Mouse (Mus musculus): ENCODE measurements around the gene Lin37. TPM values are rescaled to one million over a fixed set of nuclear protein-coding genes. Genes with fewer than 3 reads are reported as not detected.
A peak's percentile ranks its signal among the peaks of the same experiment; 100 is the strongest.

Gene Lin37
- polyA plus RNA-seq, 3 experiments from 2014 or later: 94.5 to 112 (median 109) TPM

DNA sequence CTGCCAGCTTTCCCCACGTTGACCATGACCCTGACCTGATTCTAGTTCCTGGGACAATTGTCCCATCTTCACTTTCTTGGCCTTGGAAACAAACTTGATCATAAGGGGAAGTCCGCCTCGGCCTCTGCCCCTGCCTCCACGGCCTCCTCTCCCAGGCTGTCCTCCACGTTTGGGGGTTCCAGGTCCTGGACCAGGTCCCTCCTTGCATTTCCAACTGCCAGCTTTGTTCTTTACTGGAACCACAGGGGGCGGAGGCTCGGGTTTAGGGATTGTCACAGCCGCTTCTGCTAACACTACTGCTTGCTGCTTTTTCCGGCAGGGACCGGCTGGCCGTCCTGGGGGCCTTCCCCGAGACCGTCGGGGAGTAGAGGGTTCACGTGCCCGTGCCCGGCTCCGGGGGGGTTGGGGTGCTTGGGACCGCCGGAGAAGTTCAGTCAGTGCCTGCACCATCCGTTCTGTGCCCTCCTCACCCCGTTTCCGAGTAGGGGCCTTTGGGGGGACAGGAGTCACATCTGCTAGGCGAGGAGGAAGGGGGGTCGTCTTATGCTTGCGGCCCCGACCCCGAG, 26.9 kb upstream of the Lin37 start:
- ATAC-seq: no peak

DNA sequence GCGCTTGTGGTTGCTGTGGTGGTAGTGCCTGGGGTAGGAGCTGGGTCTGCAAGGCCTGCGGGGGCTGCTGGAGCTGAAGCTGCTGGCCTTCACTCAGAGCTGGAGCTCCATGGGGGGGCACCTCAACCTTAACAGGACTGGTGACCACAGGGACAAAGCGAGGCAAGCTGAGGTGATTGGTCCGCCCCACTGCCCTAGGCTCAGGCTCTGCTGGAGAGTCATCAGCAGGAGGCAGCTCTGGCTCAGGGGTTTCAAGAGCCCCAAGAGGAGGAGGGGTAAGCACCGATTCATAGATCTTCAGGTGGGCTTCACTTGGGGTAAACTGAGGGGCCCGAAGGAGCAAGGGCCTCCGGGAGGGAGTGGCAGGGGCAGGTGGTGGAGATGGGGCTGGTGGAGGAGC, 25.5 kb upstream of the Lin37 start:
- no peak for ATAC-seq

DNA sequence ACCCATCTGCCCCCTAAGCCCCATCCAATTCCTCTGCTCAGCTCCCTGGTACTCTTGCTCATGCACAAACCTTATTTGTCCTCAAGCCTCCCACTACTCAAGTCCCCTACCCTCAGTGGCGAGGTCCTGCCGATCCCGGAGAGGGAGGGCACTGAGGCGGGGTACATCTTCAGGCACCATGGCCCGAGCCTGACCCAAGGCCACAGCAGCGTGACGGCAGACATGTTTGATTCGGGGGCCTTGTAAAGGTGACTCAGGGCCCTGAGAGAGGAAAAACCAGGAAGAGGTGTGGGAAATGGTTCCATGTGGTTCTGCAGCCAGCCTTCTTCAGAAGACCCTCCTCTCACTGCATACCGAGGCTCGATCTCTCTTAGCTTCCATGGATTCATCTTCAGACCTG, 24.7 kb upstream of the Lin37 start:
- ATAC-seq: no peak

DNA sequence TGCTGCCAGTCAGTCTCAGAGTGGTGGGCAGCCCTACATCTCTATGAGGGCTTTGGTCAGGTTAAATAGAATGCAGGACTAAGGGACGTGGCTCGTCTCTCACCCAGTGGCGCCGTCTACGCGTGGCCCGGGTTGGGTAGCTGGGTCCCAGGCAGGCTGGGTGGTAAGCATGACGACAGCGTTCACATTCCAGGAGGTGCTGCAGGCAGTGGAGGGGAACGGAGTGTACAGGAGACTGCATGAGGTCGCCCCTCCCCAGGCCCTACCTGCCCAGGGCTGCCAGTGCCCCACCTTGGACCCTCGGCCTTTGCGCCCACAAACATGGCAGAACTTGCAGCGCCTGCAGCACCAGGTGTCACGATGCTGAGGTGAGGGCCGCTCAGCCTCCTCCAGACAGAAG, 21.9 kb upstream of the Lin37 start:
- no peak for ATAC-seq

DNA sequence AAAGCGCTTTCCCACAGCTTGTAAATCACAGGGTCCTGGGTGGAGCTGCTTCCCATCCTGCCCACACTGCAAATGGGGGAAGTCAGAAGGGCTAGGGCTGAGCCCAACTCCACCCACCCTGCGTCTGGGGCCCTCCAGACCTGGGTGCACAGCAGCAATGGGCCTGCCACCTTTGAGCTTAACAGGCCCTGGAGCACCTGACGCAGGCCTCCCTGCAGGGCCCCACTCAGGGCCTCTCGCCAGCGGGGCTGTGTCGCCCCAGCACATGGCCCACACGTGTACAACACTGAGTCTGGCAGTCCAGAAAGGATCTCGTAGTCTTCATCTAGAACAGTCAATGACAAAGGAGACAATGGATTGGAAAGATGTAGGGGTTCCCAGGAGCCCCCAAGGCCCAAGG, 20.3 kb upstream of the Lin37 start:
- no peak for ATAC-seq

DNA sequence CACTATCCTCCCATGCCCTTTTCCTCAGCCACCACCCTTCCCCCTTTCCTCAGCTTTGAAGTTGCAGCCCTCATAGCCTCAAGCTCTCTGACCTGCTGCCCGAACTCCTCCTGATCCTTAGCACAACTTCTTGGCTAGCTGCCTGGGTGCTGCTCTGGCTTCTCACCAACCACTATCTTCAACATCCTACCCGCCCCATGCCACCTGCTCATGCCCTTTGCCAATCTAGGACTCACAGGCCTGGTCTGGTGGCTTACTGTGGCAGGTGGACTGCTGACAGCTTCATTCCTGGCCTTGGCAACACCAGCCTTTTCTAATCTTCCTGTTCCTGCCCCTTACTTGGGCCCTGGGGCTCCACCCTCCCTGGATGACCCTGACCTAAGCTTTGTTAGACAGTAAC, 13.3 kb upstream of the Lin37 start:
- ATAC-seq: no peak

DNA sequence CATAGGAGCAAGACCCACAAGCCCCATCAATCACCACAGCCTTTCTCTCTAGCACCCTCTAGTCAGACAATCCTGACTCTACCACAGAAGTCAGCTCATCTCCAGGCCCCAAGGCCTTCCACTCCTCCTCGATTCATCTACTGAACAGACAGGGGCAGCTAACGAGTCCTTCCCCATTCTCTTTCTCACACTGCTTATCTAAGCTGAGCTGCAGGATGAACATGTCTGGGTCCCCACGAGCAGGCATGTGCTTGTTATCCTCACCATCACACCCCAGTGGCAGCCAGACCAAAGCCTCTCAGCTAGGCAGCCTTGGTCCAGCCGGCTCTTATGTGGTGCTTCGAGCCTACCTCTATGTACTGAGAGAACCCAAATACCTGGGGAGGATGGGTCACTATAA, 12.8 kb upstream of the Lin37 start:
- ATAC-seq: no peak

DNA sequence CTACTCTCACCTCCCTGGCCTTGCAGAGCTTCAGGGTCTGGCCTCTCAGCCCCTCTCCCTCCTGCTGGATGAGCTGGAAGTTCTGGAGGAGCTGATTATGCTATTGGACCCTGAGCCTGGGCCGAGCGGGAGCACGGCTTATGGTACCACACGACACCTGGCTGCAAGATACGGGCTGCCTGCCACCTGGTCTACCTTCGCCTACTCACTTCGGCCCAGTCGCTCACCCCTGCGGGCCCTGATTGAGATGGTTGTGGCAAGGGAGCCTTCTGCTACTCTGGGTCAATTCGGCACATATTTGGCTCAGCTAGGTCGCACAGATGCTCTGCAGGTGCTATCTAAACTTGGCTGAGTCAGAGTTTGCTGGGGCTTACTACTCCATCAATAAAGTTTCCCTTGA, 7.9 kb upstream of the Lin37 start:
- ATAC-seq: no peak

DNA sequence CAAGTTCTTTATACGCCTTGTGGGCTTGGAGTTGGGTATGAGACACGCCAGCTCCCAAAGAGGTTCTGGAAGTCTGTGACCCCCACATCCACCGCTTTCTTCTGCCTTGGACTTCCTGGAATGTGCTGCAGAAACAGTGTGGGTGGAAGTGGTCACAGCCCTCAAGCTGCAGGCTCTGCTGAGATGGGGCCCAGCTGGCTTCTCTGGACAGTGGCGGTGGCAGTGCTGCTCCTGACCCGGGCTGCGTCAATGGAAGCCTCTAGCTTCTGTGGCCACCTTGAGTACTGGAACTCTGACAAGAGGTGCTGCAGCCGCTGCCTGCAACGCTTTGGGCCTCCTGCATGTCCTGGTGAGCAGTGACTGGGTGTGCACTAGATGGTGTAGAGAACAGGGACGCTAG, 6.4 kb upstream of the Lin37 start:
- ATAC-seq: no peak

DNA sequence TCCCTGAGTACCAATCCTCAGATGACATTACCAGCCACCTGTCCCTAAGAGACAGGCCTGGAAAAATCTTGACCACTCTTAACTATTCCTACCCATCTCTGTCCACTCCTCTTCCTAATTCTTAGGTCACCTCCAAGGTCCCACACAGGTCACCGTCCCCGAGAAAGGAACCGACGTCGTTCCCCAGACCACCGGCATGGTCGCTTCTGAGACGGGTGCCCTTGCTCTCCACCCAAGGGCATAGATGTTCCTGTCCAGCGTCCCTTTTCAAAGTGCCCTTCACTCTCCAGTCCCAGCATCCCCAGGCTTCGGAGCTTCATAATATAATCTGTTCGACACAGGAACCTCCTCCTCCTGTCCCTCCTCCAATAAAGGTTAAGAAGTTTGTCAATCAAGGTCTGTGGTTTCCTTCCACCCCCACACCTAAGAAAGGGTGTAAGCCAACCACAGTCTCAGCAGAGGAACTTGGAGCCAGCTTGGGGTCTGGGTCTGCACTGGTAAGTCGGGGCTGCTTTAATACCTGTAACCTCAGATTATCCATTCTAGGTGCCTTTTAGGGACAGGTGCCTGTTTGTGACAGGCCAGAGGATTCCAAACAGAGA, 5.4 kb upstream of the Lin37 start, which contains the start of gene Igflr1:
TSS of gene Igflr1 (plus strand) at position 458 of the 602 bp plus-strand sequence.
- peak; percentile 54 for ATAC-seq

DNA sequence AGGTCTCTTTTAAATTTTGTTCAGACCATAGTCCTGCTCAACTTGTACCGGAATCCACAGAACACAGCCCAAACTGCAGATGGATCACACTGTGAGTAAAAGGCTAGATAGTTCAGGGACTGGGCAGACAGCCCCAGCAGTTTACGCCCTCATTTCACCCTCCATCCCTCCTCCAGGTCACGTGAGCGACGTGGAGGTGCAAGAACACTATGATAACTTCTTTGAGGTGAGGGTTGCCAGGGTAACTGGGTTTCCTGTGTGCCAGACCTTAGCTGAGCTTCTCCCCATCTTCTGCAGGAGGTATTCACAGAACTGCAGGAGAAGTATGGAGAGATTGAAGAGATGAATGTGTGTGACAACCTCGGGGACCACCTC, 4.3 kb upstream of the Lin37 start:
- peak; percentile 48 for ATAC-seq

DNA sequence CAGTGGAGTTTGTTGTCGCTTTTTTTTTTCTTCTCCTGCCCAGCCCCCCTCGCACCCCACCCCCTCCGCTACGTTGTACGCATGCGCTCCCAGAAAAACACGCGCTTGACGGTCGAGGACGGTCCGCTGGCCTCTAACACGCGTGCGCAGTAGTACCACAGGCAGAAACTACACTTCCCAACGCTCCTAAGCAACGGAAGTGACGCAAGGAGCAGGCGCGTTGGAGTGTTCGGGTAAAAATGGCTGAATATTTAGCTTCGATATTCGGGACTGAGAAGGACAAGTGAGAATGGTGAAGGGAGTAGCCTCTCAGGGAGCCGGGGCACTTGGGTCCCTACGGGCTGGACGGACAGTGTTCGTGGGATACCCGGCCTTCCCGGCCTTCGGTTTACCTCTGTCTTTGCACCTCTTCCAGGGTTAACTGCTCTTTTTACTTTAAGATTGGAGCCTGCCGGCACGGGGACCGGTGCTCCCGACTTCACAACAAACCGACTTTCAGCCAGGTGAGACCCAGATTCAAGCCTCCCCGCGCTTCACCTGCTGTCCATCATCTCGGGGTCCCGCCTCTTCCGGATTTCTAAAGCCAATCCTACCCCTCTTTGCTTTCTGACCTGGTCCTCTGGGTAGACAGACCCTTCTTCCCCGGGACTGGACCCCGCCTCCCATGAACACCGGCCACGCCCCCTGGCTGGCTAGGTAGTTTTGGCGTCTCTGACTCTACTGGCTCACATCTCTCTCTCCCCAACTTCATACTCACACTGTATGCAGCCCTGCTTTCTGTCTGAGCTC, 3.7 kb upstream of the Lin37 start, which contains the start of the genes U2af1l4, Gm49396 and Psenen:
TSS of gene U2af1l4 (plus strand) at position 185 of the 789 bp plus-strand sequence.
TSS of gene Gm49396 (plus strand) at position 228 of the 789 bp plus-strand sequence.
TSS of gene Psenen (minus strand) at position 511 of the 789 bp plus-strand sequence.
- ATAC-seq: peak; percentile 69

DNA sequence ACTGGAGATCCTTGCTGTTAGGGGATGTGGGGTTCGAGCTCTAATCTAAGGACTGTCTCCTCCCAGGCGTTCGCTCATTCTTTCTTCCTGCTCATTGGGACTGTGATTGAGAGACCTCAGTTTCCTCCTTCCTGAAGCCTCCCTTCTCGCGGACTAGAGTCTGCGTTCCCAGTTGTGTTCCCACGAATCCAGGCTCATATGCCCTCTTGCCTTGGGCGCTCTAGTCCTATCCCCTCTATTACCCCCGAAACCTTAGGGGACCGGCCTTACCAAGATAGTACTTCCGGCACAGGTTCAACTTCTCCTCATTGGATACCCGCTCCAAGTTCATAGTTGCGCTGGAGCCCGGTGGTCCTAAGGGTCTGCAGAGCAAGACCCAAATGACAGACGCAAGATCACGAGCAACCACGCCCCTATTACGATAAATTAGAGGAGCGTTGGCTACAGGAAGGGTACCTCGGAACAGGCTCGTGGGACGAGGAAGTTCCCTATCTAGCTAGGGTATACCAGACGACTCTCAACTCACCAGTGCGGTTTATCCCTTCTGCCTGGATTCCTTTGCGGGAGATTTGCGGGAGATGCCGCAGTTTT, 3.0 kb upstream of the Lin37 start:
- ATAC-seq: no peak

DNA sequence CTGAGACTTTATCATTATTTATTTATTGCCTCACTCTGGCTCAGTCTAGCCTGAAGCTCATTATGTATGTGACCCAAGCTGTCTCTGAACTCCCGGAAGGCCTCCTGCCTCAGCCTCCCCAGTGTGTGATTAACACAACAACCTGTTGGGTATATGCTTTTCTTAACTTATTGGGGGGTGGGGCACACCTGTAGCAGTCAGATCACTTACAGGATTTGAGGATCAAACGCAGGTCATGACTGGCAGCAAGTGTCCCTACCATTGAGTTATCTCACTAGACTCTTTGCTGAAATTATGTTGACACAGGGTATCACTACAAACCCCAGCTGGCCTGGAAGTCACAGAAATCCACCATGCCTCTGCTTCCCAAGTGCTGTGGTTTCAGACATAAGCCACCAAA, 658 bp upstream of the Lin37 start:
- ATAC-seq: no peak

DNA sequence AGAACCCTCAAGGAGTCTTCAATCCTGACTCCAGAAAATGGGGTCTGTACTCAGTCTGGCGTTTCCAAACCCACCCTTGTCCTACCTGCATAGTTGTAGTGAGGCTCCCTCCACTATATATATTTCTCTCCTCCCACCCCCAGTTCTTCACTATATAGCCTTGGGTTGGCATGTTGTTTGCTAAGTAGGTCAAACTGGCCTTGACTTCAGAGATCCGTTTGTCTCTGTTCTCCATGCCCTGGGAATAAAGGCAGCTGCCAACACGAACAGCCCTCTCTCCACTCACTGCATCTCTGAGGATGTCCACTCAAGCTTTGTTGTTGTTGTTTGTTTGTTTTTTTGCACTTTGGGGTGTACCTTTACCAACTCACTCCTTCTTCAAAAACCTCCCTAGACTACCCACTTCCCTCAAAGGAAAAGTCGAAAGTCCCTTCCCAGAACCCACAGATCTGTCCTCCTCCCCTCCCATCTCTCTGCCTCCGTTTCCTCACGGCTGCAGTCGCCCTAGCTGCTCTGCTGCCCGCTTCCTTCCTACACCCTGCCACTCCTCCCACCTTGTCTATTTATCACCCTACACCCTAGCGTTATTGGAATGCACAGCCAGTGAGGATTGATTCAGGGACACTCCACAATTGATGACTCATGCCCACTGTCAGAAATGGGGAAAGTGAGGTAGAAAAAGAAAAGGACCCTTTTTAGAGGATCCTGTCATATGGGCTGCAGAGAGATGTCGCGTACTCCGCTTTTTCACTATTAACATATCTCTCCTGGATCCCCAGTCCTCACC, 789 bp downstream of the Lin37 start:
- ATAC-seq: no peak

DNA sequence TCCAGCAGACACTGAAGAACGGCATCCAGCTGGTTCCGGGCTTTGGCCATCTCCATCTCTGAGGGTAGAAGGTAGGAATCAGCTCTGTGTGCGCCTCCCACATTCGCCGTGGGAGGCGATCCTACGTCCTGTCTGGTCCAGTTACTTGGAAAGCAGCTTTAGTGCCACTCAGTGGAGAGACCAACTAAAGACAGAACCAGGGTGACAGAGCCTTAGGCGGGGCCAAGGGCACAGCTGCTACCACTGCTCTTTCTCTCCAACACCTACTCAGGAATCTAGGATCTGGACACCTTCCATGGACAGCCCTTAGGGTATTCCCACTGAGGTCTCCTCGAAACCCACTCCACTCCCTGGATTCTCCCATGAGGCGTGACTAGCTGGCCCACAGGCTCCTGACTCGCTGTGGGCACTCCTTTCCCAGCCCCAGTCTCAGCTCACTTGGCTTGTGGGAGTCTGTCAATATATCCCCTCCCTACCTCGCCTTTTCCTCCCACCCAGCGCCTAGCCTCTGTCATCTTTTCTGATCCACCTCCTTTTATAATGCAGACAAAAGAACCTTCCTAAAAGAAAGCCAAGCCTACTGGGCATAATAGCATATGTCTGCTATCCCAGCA, 1.6 kb downstream of the Lin37 start:
- no peak for ATAC-seq

DNA sequence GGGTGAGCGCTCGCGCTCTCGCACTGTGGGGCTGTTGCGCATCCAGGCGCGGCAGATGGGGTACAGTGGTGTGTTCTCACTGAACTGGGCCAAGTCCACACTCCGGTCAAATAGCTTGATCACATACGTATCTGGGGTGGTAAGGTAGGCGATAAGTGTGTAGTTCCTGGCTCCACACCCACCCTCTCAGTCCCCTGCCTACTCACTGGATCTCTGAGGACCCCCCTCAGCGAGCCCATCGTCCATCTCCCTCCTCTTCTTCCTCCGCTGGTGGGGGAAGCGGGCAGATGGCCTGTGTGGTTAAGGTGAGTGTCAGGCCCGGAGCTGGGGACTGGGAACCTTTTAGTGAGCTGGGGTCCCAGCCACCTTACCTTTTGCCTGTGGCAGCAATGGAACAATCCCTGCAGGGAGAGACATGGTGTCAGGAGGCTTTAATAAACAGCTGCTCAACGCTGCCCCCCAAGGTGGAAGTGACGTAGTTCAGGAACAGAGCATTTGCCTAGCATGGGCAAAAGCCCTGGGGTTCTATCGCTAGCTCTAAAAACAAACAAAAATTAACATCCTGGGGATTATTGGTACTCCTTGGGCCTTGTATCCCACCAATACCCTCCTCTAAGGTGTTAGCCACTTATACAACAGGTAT, 2.6 kb downstream of the Lin37 start:
- no peak for ATAC-seq

DNA sequence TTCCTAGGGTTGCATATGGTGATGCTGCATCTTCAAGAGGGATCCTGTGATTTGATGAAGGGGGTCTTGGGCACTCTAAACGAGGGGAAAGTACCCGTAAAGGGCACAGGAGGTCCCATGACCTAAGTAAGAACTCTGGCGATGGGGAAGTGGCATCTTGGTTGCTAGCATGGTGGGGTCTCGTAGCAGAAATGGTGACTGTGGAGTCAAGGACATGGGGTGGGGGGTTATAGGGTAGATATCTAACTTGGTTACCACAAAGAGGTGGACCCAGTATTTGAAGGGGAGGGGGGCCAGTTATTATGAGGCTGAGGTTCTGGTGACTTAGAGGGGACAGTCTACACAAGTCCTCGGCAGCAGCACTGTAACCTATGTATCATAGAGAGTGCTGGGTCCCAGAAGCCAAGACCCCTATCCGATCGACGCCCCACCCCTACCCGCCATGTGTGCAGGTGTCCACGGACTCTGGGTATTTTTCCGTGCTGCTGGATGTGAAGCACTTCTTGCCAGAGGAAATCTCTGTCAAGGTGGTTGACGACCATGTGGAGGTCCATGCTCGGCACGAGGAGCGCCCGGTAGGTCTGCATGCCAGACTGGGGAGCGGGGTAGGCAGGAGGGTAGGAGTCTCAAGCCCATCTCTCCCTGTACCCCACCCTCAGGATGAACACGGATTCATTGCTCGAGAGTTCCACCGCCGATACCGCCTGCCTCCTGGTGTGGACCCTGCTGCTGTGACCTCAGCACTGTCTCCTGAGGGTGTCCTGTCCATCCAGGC, 5.6 kb downstream of the Lin37 start:
- no peak for ATAC-seq

DNA sequence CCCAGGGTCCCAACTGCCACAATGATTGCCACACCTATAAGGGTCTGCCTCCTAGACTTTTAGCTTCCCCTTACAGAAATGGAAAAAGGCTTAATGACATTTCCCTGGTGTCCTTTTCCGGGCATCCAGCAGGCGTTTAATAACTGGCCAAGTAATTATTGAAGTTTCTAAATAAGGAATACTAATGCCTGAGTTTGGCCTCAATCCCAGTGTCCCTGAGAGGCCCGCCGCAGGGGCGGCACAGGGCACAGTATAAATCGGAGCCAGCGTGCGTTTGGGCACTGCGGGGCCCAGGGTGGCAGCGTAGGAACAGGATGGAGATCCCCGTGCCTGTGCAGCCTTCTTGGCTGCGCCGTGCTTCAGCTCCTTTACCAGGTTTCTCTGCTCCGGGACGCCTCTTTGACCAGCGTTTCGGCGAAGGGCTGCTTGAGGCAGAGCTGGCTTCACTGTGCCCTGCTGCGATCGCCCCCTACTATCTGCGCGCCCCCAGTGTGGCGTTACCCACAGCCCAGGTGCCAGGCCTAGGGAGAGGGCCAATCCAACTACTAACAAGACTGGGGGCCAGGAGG, 6.5 kb downstream of the Lin37 start:
- no peak for ATAC-seq

All from inflammation-experienced regulatory T-cells, adult 6 months (primary cell).